Mouse (Mus musculus): ENCODE data around the gene Atp5f1.
"Not testable (repeated sequence)": the region's sequence is repeated elsewhere in the genome, so short reads cannot be mapped to it uniquely, and the experiment has no call there.

The Atp5f1 gene

DNA sequence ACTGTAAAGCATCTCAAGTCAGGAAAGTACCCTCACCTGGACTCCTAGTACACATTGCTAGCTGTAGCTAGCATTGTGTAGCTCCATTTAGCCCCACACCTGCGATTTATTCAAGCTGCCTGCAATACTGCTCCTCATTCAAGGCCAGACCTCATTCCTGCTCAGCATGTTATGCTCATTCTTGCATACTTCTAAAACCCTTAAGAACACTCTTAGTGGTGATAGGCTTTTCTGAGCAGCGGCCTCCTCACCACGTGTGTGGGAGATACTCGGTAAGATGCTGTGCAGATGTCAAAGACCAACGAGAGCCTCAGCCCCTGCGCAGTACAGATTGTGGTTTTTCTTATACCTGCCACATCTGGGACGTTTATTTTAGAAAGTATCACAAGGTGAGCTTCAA lies 30.1 kb downstream of the Atp5f1 start:
- DNase-seq (ENCODE audit: low read depth) = peak; percentile 29

DNA sequence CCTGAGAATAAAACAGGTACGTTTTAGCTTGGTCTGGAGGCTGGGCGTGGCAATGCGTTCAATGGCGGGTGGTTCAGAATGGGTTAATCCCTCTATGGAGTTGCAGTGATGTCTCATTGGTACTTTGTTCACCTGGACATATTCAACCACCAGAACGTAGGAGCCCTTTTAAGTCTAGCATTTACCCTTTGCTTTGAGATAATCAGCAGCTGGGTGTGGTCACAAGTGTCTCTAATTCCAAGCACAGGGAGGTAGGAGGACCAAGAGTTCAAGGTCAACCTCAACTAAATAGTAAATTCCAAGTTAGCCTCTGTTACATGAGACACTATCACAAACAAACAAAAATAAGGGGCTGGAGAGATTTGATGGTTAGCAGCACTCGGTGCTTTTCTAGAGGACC lies 31.1 kb downstream of the Atp5f1 start:
- DNase-seq (ENCODE audit: low read depth) = no peak

DNA sequence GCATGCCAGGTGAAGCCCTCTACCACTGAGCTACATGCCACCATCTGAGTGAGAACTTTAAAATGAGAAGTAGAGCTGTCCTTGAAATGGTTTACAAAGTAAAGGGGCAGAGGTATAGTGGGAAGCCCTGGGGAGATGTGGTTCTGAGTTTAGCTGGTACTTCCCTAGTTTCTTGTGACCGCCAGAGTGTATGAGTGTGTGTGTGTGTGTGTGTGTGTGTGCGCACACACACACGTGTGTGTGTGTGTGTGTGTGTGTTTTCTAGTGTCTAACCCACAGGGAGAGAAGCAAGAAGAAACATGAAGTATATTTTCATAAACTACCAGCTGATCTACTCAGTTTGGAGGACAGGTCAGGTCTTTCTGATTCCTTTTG lies 31.7 kb downstream of the Atp5f1 start:
- DNase-seq (ENCODE audit: low read depth) = no peak

DNA sequence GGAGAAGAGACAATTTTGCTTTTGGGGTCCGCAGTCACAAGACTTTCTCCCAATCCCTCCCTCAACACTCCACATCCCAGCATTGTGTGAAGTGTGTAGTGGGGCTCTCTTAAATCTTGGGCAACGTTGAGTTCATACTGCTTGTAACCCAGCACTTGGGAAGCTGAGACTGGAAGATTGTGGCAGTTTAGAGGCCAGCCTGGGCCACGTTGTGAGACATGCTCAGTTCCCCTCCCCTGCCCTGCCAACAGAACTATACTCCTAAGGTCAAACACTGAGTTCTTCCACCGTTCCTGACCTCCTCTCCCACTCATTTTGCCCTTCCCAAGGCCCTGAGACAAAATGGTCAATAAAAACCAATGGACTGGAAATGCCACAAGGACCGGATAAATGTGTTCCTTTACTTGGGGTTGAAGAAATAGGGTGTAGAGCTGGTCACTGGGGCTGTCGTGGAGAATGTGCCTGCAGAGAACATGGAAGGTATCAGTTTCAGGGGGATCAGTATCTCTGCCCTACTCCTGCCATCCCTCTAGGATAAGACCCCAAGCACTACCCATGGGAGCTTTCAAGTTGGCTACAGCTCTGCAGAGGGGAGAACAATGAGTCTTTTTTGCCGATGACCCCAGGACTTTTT lies 32.2 kb downstream of the Atp5f1 start:
- DNase-seq (ENCODE audit: low read depth) = no peak

DNA sequence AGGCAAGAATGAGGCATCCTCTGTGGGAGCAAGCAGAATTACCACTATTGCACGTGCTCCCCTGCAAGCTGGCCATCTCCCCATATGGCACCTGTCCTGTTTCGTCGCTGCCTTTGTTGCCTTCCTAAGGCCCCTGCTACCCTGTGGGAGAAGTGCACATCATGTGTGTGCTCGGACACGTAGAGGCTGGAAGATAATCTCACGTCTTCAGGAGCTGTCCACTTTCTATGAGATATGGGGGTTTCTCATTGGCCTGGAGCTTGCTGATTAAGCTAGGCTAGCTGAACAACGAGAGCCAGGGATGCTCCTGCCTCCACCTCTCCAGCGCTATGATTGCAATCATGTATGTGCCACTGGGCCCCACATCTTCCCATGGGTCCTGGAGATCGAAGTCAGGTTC lies 35.3 kb downstream of the Atp5f1 start:
- DNase-seq (ENCODE audit: low read depth) = no peak

DNA sequence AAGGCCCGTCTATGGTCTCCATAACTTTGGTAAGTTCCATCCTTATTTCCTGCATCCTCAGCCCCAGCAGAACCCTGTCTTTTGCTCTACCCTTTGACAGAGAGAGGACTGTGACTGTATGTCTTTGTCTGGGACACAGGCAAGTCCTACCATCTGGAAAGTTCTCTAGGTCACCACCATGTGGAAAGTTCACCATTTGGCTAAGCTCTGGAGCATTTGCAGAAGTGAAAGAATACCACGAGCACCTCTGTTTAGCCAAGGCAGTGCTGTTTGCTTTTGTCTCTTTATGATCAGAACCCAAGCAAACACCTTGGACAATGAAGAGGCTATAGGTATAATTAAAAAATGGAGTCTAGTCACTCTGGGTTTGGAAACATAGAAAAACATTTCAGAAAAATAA lies 37.9 kb downstream of the Atp5f1 start:
- no peak for DNase-seq (ENCODE audit: low read depth)

DNA sequence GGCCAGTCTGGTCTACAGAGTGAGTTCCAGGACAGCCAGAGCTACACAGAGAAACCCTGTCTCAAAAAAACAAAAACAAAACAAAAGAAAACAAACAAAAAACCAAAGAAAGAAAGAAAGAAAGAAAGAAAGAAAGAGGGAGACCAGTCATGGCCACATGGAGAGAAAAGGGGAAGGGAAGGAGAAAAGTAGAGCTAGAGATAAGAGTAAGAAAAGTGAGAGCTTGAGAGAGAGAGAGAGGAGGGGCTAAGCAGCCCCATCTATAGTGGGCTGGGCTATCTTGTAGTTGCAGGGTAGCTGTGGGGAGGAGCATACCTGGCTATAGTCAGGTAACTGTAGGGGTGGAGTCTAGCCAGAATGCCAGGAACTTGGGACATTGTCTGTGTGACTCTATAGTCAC lies 39.2 kb downstream of the Atp5f1 start:
- not testable (repeated sequence) for DNase-seq (ENCODE audit: low read depth)

DNA sequence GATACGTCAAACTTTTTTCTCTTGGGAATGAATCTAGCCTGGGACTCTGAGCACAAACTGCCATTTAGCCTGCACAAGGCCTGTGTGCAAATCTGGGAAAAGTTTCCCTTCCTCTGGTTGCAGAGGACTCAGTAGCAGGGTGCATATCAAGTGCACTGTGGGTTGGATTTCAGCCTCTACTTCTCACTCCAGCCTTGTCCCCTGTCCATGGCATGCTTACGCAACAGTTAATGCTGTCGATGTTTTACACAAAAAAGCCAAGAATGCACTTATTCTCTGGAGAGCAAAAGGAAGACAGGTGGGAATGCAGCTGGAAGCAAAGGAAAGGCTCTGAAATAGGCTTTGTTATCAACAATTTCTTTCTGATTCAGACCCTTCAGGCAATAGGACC lies 41.5 kb downstream of the Atp5f1 start:
- DNase-seq (ENCODE audit: low read depth) = no peak

DNA sequence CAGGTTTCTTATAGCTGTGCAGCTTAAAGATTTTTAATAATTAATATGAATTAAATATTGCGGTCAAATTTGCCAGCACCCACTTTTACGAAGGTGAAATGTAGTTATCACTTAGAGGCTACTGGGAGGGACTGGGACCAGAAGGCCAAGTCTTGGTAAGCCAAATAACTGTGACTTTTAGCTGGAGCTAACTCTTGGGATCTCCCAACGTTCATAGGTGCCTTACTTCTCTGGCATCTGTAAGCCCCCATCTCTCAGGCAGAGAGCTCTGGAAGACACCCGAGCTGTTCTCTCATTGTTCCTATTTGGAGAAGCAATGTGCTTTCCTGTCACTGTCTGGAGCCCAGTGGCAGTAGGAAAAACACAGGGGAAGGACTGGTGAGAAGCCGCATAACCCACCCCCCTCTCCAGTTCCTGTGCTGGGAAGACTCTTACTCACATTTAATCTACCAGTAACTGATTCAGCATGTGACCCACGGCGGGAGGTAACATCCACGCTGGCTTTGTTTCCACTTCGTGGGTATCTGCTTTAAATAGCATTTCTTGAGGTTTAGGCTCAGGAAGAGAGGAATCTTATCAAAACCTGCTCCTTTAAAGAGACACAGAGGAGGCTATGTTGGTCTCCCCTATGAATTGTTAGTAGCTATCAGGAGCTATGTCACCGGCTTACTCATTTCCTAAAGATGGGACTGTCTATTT lies 42.1 kb downstream of the Atp5f1 start:
- DNase-seq (ENCODE audit: low read depth) = no peak

DNA sequence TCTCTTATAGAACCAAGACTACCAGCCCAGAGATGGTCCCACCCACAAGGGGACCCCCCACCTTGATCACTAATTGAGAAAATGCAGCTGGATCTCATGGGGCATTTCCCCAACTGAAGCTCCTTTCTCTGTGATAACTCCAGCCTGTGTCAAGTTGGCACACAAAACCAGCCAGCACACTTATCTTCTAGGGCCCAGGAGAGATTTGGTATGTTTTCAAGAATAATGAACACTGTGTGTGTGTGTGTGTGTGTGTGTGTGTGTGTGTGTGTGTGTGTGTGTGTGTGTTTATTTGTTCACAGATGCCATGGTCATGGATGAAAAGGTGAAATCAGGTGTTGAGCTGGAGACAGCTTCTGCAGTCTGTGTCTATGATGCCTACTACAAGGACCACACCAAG lies 43.4 kb downstream of the Atp5f1 start:
- DNase-seq (ENCODE audit: low read depth) = not testable (repeated sequence)

DNA sequence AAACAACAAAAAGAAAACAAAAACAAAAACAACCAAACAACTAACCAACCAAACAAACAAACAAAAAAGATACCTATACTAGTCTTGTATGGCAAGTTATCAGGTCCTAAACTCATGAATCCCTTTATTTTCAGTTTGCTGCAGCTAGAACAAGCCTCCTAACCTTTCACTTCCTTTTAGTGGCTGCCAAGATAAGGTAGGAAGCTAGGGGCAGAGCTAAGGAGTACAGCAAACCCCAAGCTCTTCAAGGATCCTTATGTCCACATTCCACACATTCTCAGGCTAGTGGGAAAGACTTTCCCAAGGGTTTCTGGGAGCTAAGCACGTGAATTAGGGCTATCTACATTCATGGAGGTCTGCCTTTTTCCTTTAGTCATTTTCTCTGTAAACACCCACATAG lies 44.6 kb downstream of the Atp5f1 start:
- no peak for DNase-seq (ENCODE audit: low read depth)

DNA sequence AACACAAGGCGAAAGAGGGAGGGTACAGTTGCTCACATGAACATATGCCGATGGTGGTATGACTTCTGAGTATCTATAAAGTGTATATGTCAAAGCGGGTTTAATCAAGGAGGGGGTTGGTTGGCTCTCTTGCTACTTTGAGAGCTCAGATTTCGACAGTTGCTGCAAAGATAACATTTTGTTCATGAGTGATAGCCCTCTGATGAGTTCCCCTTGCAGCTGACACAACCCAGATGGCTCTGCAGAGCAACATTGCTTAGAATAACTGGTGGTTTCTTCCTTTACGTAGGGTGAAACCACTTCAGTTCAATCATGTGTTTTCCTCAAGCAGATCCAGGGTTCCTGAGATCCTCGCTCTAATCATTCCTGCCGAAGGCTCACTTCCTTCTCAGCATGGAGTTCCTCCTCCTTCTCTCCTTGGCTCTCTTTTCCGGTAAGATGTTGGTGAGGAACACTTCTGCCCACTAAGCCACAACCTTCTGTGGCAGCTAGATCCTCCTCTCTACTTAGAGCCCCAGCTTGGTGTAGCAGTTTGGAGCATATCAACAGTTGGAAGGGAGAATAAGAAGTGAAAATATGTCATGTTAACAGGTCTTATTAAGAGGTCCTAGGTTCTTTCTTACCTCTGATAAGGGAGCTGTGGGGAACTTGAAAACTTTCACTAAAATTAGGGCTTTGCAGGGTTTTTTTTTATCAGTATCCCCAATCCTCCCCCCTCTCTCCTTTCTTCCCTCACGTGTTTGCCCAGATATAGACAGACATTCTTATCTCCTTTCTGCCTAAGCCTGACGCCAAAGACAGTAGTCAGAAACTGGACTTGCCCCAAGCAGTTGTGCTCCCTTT lies 45.8 kb downstream of the Atp5f1 start:
- no peak for DNase-seq (ENCODE audit: low read depth)

DNA sequence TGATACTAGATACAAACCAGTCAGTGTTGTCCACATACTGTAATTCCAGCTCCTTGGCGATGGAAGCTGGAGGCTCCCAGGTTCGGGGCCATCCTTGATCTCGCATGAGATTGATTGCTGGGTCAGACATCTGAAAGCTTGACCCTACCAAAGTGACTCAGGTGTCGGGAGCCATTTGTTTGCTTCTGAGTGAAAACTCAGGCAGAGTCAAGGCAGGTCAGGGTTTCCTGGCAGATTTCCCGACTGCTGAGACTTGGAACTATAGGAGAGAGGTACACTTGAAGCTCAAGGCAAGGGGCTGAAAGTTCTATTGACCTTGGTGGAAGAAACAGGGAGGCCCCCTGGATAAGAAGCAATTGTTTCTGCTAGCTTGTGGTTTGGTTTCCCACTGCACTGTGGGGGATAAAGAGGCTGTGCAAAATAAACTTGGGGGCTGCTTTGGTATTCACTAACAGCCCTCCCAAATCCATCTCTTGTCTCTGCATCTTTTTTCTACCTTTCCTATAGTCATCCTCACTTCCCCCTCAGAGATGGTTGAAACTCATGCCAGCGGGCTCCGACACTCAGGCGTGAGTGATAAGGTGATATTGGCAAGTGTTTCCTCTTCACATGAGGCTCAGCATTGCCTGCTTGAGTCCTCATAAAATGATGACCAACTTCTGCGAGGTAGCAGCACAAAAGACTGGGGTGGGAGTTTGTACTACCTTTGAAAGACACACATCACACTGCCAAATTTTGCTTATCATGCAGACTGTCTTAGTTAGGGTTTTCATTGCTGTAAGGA lies 47.6 kb downstream of the Atp5f1 start:
- DNase-seq (ENCODE audit: low read depth) = no peak

DNA sequence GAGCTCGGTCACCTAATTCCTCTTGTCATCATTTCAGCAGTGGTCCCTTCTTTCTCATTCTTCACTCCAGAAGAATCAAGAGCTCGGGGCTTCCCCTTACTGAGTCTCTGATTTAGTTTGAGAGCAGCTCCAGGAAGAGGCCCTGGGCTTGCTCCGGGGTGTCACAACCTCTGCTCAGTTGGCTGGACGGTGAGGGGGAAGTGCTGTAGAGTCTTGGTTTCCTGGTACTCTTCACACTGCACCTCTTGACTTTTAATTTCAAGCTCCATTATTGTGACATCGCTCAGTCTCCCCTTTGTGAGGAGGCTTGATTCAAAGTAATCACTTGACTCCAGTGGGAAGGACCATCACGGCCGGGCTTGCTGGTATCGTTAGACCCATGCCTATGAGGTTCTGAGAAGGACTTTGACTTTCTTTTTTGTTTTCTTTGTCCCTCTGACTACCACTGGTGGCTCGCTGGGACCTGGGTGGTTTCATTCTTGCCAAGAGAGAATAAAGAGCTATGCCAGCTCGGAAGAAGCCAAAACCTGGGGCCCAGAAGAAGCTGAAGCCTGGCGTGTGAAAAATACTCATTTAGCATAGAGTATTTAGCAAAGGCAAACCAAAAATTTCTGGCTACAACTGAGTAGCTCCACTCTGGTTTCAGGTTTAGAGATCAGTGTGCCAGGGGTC lies 49.2 kb downstream of the Atp5f1 start:
- peak; percentile 69 for DNase-seq (ENCODE audit: low read depth)

DNA sequence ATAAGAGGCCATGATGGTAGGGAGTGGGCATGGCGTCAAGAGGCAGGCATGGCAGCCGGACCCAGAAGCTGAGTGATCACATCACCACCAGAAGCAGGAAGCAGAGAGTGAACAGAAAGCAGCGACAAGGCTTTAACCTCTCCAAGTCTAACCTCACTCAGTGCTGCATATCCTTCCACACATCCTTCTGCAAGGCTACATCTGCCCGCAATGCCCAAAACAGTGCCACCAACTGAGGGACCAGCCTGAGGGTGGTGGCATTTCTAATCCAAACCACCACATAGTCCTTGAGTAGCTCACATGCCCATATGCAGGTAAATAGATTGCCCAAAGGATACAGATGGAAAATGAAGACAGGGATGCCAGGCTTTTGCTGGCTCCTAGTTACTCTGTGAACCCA lies 50.9 kb downstream of the Atp5f1 start:
- DNase-seq (ENCODE audit: low read depth) = no peak

DNA sequence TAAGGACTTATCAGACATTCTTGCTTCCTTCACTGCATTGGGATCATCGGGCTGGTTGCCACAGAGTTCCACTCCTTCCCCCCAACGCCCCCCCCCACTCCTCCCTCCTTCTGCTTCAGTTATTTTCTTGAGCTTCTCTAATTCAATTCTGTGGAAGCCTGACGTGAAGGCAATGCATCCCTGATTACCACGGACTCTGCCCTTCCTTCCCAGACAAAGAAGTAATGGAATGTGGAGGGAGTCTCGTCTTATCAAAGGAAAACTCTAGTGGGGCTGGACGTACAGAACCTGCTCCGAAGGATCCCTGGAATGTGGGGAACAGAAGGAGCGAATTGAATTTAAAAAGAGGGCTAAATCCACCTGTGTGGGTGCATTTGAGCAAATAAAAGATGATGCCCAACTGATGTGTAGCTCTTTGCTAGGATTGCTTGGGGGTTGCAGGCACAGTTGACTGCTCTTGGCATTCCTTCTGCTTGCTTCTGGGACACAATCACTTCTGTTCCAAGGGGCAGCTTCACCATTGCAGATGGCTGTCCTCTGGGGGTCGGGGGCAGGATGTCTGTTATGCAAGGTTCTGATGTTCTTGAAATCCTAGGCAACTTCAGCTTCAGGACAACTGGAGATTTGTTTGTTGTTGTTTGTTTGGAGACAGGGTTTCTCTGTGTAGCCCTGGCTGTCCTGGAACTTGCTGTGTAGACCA lies 51.8 kb downstream of the Atp5f1 start:
- DNase-seq (ENCODE audit: low read depth) = no peak

DNA sequence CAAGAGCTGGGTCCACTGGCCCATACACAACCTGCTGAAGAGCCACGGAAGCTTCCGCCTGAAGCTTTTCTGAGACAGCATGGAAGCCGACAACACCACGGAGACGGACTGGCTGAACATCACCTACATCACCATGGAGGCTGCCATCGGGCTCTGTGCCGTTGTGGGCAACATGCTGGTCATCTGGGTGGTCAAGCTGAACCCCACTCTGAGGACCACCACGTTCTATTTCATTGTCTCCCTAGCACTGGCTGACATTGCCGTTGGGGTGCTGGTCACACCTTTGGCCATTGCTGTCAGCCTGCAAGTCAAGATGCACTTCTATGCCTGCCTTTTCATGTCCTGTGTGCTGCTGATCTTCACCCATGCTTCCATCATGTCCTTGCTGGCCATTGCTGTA lies 55.2 kb downstream of the Atp5f1 start:
- DNase-seq (ENCODE audit: low read depth) = no peak

DNA sequence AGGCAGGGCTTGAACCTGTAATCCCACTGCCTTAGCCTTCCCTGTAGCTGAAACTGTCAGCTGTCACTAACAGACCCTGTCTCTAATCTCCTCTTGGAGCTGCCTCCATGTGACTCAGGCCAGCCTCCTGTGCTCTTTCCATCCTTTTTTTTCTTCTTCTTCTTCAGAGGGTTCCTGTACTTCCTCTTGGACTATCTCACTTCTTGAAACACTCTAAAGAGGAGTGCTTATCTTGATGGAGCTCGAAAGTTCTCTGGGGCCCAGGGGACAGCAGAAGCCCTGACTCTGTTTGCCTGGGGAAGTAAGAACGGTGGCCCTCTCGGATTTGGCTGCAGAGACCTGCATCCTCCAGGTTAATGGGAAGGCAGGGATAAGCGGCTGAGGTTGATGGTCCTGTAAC lies 55.7 kb downstream of the Atp5f1 start:
- DNase-seq (ENCODE audit: low read depth) = no peak

DNA sequence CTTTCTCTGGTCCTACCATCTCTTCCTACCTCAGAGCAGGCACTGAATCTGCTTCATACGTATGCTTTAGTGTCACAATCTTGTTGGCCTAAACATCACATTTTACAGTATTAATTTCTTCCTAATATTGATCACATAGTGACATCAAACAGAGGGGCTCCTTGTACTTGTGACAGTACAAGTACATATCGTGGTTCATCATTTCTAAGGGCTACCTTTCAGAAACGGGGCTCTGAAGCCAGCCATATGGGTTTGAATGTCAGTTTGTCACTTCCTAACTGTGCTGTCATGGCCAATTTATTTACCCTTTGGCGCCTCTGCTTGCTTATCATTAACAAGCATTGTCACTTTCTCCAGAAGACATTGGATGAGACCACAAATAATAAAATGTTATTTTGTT lies 58.4 kb downstream of the Atp5f1 start:
- DNase-seq (ENCODE audit: low read depth) = no peak

DNA sequence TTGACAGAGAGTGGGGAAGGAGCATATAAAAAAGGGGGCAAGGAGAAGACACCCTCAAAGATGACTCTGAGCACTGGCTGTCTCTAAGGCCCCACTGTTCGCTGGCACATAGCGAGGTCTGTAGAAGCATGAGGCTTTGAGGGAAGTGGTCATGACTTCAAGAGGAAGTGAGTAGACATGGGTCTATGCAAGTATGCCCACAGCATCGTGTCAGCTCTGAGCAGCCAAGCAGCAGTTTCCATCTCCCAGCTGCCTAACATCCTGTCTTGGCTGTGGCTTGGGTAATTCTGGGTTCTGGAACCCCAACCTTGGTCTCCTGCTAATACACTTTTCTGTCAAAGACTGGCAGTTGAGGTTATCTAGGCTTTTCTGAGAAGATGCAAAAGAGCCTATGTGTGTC lies 59.2 kb downstream of the Atp5f1 start:
- DNase-seq (ENCODE audit: low read depth) = peak; percentile 59

DNA sequence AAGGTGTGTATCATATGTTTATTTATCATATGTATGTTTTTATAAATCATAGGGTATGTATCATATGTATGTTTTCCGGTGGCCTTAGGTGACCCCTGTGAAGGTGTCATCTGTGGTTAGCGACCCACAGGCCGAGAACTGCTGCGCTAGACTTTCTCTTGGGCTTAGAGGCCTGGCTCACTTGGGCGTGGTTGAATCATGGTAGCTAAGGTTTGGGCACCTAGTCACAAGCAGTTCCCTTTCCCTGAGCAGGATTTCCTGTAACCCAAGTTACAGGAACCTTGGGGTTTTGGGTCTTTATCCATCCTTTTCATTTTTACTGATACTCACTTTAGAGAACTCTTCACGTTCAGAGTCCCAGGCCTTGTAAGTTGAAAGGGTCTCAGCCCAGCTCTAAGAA lies 59.6 kb downstream of the Atp5f1 start:
- peak; percentile 33 for DNase-seq (ENCODE audit: low read depth)

Data from naive thymus-derived CD4-positive, alpha-beta T cell, adult 2 months (primary cell).